Mouse (Mus musculus) cortical plate, adult 2 months (tissue): Measurements from ENCODE around the gene Tns1. TPM values are rescaled to one million over a fixed set of nuclear protein-coding genes. Genes with fewer than 3 reads are reported as not detected.
"Not testable (repeated sequence)": the region's sequence is repeated elsewhere in the genome, so short reads cannot be mapped to it uniquely, and the experiment has no call there.

ENCODE experiments used
- H3K27ac ChIP-seq: fragments of 200-500 bp; 2 replicates; pipeline ENCODE4 v1.5.1; 2012; ENCODE audit warnings: low read length, control low read depth, inconsistent platforms; ENCODE audit not compliant: insufficient read depth
- H3K4me1 ChIP-seq: fragments of 200-500 bp; 2 replicates; pipeline ENCODE4 v1.6.1; 2011; ENCODE audit warnings: low read length; ENCODE audit not compliant: control insufficient read depth, insufficient read depth
- H3K4me3 ChIP-seq: fragments of 200-500 bp; 2 replicates; pipeline ENCODE4 v1.5.1; 2011; ENCODE audit warnings: mild to moderate bottlenecking, low read length, control low read depth; ENCODE audit not compliant: insufficient read depth
- CTCF ChIP-seq: fragments of 200-500 bp; IDR thresholded peaks from 2 replicates; pipeline ENCODE4 v1.5.1; 2011; ENCODE audit warnings: mild to moderate bottlenecking, control low read depth, low read length; ENCODE audit not compliant: insufficient read depth; ENCODE audit errors: extremely low read depth
- POLR2A ChIP-seq: fragments of 200-500 bp; IDR thresholded peaks from 2 replicates; pipeline ENCODE4 v1.6.1; 2011; ENCODE audit warnings: mild to moderate bottlenecking, low read length, control low read depth; ENCODE audit not compliant: insufficient read depth; ENCODE audit errors: extremely low read depth
- polyA plus RNA-seq: library from polyadenylated mRNA; depleted of rRNA; stranded (reverse); fragments of >200 nt; gene quantifications from 2 replicates; pipeline ENCODE4 v1.2.3, GENCODE M21; 2012

Gene Tns1
- polyA plus RNA-seq, 1 experiment: 23.0 TPM

DNA sequence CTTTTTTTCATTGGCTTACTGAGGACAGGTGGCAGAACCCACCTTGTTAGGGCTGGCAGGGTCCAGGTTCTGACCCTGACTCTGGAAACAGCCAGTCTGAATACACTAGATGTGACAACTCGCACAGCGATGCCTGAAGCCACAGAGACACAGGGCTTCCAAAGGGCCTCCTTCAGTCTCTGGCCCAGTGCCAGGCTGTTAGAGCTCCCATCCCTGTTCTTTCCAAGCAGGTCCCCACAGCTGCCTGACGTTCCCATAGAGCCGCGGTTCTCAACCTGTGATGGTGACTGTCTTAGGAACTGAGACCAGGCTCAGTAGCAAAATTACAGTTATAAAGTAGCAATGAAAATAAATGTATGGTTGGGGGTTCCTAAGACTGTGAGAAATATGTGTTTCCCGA, 217.9 kb downstream of the Tns1 start:
- no peak for TF ChIP-seq POLR2A
- TF ChIP-seq CTCF: no peak
- Histone ChIP-seq H3K27ac (no peak overlapping the region), H3K4me3 (no peak overlapping the region), H3K4me1 (0 out of 2 replicates have a peak, but pooled peaks cover 1% of the 10 kb centered on the region)

DNA sequence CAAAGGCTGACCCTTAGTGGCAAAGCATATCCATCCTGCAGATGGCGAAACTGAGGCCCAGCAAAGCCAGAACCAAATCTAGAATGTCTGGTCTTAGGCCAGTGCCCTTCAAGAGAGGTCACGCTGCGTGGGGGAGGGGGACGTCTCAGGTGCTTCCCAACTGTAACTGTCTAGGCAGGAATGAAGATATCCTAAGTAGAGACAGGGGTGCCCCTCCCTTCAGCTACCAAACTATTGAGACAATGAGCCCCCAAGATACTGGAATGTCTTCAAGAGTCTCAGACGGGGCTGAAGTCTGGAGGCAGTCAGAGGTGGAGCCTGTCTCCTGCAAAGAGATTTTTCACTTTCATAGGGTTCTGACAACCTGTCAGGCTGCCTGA, 218.4 kb downstream of the Tns1 start:
- TF ChIP-seq POLR2A (no peak), CTCF (no peak)
- 0 out of 2 replicates have a peak, but pooled peaks cover 1% of the 10 kb centered on the region for H3K4me1 ChIP-seq
- H3K4me3 ChIP-seq: no peak overlapping the region
- no peak overlapping the region for H3K27ac ChIP-seq

DNA sequence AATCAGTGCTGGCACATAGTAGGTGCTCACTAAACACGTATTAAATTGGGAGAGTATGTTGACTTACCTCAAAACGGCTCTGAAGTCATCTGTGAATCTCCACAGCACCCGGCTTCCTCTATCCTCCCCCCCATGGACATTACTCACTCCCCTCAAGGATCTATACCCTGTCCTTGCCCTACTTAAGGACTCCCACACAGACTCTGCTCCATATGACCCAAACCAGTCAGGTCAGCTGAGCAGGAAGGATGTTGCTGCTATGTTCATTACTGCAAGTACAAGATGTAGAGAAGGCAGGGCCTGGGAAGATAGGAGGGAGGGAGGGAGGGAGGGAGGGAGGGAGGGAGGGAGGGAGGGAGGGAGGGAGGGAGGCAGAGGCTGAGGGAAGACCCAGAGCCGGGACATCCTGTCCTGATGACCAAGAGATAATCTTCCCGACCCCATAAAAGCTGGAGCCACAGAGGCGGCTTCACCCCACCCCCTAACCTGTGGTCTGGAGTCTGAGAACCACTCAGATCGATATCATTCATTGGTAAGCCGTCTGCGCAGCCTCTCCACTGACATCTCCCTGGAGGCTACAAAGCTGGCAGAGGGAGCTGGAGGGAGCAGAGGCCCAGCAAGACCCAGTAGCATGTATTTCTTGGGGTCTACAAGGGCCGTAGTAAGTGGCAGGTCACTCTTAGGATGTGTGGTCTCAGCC, 219.0 kb downstream of the Tns1 start:
- Histone ChIP-seq H3K27ac (no peak overlapping the region), H3K4me1 (0 out of 2 replicates have a peak, but pooled peaks cover 1% of the 10 kb centered on the region), H3K4me3 (no peak overlapping the region)
- TF ChIP-seq POLR2A: no peak
- no peak for TF ChIP-seq CTCF

DNA sequence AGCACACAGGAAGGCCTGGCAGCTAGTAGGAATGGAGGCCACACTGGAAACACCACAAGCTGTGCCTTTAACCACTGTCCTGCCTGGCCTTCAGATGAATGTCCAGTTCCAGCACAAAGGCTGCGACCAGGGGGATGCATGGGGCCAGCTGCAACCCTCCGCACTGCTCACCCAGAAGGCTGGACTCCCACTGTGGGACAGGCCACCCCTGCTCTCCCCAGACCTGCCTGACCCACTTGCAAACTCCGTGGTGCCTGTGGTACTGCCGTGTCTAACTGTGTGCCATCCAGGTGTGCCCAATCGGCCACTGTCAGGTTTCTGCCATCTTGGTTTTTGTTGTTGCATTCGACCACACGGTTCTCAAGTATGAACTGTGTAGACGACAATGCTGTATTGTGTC, 219.6 kb downstream of the Tns1 start:
- Histone ChIP-seq H3K4me1 (0 out of 2 replicates have a peak, but pooled peaks cover 1% of the 10 kb centered on the region), H3K27ac (no peak overlapping the region), H3K4me3 (no peak overlapping the region)
- TF ChIP-seq CTCF (no peak), POLR2A (no peak)

DNA sequence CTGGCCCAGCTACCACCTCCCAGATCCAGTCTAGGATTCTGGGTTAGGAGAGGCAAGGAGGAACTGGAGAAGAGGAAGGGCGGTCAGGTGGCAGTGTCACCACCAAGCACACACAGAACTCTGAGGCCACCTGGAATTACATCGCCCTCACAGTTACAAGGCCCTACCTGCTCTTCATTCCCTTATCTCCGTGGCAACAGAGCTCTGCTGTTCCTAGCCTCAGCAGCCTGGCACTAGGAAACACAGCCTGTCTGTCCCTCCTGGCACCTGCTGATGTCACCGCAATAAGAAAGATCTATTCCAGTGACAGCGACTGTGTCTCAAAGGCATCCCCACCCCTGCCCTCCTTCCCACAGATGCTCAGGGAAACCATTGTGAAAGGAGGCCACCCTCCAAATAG, 221.2 kb downstream of the Tns1 start:
- no peak overlapping the region for H3K27ac ChIP-seq
- 0 out of 2 replicates have a peak, but pooled peaks cover 1% of the 10 kb centered on the region for H3K4me1 ChIP-seq
- TF ChIP-seq POLR2A (no peak), CTCF (no peak)
- H3K4me3 ChIP-seq: no peak overlapping the region

DNA sequence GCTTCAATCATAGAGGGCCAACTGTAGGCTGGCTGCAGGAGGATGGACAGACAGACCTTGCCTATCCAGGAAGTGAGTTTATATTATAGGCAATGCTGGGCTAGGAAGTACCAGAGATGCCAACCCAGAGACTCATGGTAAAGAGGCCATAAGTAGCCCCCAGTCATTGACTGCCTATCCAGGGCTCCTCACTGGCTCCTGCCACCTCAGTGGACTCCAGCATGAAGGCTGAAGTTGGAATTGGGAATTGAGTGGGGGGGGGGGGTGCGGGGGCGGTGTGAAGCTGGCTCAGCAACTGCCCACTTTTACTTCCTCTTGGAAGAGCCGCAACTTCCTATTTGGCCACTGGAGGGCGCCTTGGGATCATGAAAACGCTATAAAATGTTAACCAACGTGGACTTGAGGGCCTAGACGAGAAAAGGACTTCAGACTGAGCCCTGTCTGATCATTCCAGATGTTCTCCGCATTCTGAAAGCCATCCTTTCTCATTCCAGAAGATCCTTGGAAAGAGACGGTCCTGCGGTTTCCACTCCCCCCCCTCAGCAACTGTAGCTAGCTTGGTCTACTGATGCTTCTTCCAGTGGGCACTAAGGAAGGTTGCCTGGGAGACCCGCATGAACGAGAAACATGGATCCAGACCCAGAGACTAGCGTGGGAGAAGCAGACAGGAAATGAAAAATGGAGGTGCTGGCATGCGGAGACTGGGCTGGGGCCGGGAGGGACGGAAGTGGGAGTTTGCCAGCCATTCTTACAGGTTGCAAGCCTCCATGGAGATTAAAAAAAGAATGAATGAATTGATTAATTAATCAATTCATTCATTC, 221.9 kb downstream of the Tns1 start:
- Histone ChIP-seq H3K4me3 (no peak overlapping the region), H3K27ac (no peak overlapping the region), H3K4me1 (0 out of 2 replicates have a peak, but pooled peaks cover 1% of the 10 kb centered on the region)
- TF ChIP-seq POLR2A (no peak), CTCF (peak; percentile 84)

DNA sequence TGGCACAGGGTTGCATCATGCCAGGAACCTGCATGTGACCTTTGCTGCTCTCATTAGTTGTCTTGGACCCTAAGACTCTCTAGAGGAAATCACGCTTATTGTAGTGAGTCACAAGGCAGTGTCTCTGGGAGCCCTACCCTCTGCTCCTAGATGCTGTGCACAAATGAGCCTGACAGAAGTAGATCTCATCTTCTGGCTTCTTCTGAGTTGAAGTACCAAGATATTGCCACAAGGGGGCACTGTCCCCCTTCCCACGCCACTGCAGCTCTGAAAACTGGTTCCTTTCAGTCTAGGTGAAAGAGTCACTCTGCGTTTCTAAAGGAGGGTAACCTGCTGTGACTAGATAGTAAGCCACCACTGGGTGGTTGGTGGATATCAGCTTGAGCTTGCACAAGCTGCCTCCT, 222.8 kb downstream of the Tns1 start:
- TF ChIP-seq POLR2A (no peak), CTCF (peak; percentile 98)
- Histone ChIP-seq H3K4me3 (no peak overlapping the region), H3K4me1 (0 out of 2 replicates have a peak, but pooled peaks cover 1% of the 10 kb centered on the region), H3K27ac (no peak overlapping the region)

DNA sequence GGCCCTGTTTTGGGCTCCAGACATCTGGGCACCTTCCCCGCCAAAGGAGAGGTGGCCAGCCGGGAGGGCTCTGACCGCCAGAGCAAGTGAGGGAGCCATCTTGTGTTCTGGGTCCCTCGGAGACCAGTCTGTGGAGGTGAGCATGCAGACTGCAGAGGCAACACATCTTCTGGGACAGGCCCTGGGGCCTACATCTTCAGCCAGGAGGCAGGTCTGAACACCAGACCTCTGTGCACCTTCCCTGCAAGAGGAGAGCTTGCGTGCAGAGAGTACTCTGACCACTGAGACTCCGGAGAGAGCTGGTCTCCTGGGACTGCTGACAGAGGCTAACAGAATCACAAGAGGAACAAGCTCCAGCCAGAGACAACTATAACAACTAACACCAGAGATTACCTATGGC, 228.8 kb downstream of the Tns1 start:
- H3K27ac ChIP-seq, H3K4me3 ChIP-seq, H3K4me1 ChIP-seq: not testable (repeated sequence)

DNA sequence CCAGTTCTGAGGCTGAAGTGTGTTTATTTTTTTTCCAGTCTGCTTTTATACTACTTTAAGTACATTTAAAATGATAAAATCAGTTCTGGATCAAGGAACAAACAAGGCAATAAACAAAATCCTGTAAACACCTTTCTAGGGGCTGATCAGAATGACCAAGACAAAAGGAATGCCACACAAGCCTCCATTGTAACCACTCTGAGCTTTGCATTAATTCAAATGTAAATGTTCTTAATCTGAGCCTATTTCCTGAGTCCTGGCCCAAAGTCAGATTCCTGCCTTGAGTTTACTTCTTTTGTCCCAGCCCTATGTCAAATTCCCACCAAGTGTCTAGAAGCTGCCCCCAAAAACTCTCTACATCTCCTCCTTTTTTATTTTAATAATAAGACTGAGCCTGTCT, 243.5 kb downstream of the Tns1 start:
- TF ChIP-seq POLR2A (no peak), CTCF (no peak)
- H3K4me3 ChIP-seq: no peak overlapping the region
- no peak overlapping the region for H3K27ac ChIP-seq
- no peaks in the 10 kb centered on the region for H3K4me1 ChIP-seq

DNA sequence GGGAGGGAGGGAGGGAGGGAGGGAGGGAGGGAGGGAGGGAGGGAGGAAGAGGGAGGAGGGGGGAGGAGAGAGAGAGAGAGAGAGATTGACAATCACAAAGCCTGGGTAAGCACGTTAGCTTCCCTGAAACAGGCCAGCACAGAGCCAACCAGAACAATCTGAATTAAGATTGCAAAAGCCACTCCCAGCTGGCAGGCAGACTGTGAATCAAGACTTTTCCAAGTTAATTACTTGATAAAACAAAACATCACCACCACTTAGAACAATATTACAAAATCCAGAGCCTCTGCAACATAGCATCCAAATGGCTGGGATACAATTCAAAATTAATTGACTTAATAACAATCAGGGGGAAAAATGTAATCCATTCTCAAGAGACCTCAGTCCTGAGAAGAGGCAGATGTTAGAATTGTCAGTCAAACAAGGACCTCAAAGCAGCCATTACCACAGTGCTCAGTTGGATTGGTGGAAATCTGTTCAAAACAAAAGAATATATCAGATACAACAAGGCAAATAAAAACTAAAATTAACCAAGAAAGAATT, 248.5 kb downstream of the Tns1 start:
- TF ChIP-seq CTCF (no peak), POLR2A (no peak)

More for the DNA sequence above, 248.5 kb downstream of the Tns1 start:
- Histone ChIP-seq H3K4me1 (no peaks in the 10 kb centered on the region), H3K27ac (no peak overlapping the region), H3K4me3 (no peak overlapping the region)
